Mouse (Mus musculus) lung, adult 2 months (tissue): Measurements from ENCODE around the gene Slc6a1.

Experiments
- CTCF ChIP-seq: fragments of 200-500 bp; IDR thresholded peaks from 2 replicates; pipeline ENCODE4 v1.5.1; 2011; ENCODE audit warnings: mild to moderate bottlenecking, low read length, control low read depth; ENCODE audit not compliant: insufficient read depth
- POLR2A ChIP-seq: fragments of 200-500 bp; IDR thresholded peaks from 2 replicates; pipeline ENCODE4 v1.6.1; 2011; ENCODE audit warnings: low read depth, mild to moderate bottlenecking, control low read depth, low read length, borderline replicate concordance; ENCODE audit errors: extremely low read depth

DNA sequence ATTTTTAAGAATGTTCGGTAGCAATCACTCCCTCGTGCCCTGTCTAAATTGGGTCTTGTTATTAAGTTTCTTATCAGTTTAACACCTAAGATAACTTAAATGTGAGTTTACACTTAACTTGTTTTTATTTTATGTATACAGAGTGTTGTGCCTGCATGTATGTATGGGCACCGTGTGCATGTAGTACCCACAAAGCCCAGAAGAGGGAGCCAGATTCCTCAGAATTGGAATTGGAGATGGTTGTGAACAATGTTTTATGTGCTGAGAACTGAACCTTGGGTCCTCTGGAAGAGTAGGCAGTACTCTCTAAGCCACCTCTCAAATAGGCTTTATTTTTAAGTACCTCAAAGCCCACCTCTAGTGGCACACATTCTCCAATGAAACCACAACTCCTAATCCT lies 38.7 kb downstream of the Slc6a1 start:
- TF ChIP-seq POLR2A = no peak
- no peak for TF ChIP-seq CTCF
